Mouse (Mus musculus): ENCODE measurements around the gene Mex3d. TPM values are rescaled to one million over a fixed set of nuclear protein-coding genes. Genes with fewer than 3 reads are reported as not detected.

The Mex3d gene
- total RNA-seq, 2 experiments from 2014 or later, result 25.4 to 26.7 TPM

DNA sequence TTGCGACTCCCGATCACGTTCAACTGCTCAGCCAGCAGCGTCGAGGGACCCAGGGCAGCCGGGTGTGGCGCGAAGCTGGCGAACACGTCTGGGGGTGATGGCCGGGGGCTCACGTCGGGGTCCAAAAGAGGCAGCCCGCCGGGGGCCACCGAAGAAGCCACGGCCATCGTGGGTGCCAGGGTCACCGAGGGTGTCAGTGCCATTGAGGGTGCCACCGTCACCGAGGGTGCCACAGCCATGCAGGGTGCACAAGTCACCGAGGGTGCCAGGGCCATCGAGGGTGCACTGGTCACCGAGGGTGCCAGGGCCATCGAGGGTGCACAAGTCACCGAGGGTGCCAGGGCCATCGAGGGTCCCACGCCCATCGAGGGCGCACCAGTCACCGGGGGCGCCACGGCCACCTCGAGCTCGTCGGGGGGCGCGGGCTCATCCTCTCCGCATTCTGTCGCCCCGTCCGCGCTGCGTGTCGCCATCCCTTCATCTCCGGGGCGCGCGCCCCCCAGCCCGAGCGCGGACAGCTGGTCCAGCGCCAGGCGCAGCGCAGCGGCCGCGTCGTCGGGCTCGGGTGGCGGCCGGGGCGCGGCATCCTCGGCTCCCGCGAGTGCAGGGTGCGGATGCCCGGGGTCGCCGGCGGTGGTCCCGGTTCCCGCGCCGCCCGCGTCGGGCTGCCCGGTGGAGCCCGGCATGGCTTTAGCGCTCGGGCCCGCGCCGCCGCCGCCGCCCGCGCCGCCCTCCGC lies 556 bp downstream of the Mex3d start:
- DNase-seq (ENCODE audit: low spot score in 2 of 2), result no peak

DNA sequence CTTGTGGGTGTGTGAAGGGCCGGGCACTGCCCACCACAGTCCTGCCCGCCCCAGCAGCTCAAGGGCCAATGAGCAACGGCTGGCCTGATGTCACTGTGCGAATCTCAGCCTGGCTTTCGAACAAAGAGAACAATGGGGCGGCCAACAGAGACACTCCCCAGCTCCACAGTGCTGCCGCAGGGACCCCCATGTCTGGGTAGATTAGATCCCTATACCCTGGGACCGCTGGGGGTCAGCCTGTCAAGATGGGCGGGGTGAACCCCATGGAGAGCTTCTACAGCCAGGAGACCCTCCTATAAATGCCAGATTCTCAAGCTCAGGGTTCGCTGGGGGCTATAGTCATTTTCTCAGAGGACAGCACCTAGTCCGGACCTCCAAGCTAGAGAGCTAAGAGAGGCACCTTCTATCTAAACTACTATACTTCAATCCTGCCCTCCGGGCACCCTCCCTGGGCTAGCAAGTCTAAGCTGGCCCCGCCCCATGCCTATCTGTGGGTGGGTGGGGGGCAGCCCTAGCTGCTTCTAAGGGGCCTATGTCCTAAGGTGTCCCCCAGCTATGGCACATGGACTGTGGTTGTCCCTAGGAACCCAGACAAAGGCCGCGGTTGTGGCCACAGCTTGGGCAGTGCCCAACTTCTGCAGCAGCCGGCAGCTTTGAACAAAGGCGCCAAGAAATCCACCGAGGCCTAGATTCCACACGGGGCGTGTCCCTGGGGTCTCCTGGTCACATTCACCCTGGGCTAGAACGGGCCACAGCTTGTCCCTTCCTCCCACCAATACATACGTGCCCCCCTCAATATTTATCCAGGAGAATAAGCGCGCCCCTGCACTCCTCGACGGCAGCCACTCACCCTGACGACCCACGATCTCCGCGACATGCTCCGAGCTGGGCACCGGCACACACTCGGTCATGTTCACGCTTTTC lies 1.4 kb downstream of the Mex3d start:
- DNase-seq (ENCODE audit: low spot score in 2 of 2), result no peak

DNA sequence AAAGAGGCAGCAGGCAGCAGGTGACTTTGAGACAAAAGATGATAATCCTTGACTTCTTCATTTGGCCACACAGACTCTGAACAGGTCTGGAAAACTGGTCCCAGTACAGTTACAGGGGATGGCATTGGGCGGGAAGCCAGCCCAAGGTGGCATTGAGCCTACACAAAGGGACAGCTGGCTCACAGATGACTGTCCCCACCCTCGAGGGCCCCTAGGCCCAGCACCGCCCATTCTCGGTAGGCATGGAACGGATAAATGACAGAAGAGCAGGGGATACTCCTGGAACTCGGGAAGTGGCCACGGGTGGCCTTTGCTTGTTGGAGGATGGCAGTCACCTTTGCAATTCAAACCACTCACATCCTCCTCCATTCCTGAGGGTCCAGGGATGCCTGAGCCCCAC lies 2.1 kb downstream of the Mex3d start:
- DNase-seq (ENCODE audit: low spot score in 2 of 2), result no peak

DNA sequence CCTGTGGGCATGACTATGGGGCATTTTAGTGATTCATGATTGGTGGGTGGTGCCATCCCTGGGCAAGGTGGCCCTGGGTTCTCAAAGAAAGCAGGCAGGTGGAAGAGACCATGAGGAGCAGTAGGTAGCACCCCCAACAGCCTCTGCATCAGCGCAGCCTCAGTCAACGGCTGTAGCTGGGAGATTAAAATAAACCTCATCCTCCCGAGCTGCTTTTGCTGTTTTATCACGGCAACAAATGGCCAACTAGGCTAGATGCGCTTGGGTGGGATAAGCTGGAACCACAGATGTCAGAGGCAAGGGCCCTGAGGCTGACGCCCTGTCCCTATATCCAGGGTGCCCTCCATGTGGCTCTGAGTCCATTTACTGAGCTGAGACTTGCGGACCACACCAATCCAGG lies 2.8 kb downstream of the Mex3d start:
- DNase-seq (ENCODE audit: low spot score in 2 of 2), result no peak

DNA sequence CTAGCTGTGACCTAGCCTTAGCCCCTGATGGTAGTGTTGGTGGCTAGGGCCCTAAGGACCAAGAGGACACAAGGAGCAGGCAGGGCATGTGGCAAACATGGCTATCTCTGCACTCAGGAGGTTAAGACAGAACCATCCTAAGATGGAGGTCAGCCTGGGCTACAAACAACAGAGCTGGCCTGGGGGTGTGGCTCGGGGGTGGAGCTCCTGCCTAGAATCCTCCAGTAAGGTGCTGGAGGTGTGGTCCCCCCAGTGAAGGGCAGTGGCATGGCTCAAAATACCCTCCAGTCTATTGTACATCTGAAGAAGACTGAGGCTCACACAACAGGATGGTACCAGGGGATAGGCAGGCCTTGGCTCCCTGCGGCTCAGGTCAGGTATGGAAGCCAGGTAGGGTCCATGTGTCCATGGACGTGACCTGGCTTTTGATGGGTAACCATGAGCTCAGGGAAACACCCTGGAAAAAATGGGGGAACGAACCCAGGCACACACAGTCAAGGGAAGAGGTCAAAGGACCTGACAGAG lies 3.3 kb downstream of the Mex3d start:
- no peak for DNase-seq (ENCODE audit: low spot score in 2 of 2)

DNA sequence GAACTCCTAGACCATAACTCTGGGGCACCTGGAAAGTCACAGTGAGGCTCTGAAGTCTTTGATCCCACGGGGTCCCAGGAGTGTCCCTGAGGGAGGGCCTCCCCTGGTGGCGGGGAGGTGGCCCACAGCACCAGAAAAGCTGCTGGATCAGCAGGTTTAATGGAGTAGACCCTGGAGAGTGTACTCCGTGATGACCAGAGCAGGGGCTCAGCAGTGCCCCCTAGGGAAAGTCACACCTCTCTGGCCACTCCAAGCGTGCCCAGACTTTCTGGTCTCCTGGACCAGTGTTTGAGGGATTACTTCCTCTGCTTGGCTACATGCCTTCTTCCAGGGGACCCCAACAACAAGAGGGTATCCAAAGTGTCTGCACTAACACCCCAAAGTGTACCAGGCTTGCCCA lies 4.0 kb downstream of the Mex3d start:
- no peak for DNase-seq (ENCODE audit: low spot score in 2 of 2)

DNA sequence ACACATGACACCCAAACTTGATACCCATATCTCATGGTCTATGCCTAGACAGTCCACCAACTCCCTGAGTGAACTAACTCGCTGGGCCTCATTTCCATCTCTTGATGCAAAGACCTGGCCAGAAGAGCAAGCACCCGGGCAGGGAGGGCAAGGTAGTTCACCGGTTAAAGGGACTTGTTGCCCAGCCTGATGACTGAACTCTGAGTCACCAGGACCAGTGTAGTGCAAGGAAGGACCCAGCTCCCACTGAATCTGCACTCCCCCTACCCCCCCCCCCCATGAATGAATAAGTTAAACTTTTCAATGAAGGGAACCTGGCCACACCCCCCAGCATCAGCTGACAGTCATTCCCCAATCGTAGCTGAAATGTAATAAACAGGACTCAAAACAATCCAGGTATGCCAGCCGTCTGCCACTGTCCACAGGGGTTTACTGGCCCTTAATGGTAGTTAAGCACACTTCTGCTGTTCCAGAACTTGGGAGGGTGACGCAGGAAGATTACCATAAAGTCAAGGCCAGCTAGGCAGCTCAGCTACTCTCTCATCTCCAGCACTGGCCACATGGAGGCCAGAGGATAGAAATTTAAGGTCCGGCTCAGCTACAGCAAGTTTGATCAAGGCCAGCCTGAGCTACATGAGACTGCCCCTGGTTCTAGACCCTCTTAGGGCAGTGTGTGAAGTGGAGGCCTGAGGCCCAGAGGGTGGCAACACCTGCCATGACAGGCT lies 4.7 kb downstream of the Mex3d start:
- DNase-seq (ENCODE audit: low spot score in 2 of 2), result no peak

DNA sequence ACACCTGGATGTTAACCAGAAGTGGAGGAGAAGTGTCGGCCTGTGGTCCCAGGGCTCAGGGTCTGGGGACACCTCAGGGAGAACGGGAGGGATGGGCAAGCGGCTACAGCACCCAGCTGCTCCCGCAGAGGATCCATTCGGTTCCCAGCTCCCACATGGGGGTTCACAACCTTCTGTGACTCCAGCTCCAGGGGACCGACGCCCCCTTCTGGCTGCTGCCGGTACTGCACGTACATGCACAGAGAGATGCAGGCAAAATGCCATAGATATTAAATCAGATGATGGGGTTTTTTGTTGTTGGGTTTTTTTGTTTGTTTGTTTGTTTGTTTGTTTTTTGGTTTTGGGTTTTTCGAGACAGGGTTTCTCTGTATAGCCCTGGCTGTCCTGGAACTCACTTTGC lies 9.7 kb downstream of the Mex3d start:
- DNase-seq (ENCODE audit: low spot score in 2 of 2), result no peak

DNA sequence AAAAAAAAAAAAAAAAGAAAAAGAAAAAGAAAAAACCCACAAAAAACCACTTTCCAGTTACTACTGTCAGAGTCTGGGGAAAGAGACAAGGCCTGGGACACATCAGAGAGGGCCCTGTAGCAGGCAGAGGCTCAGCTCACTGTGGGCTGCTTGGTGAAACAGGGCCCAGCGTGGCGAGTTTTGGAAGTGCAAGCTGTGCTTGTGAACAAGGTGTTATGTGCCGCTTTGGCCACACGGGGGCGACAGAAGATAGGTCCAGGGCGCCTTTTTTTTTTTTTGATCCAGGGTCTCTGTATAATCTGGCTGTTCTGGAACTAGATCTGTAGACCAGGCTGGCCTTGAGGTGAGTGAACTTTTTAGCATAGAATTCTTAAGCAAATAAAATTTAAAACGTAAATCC lies 11.3 kb downstream of the Mex3d start:
- peak; percentile 73 to 91 for DNase-seq (ENCODE audit: low spot score in 2 of 2)

DNA sequence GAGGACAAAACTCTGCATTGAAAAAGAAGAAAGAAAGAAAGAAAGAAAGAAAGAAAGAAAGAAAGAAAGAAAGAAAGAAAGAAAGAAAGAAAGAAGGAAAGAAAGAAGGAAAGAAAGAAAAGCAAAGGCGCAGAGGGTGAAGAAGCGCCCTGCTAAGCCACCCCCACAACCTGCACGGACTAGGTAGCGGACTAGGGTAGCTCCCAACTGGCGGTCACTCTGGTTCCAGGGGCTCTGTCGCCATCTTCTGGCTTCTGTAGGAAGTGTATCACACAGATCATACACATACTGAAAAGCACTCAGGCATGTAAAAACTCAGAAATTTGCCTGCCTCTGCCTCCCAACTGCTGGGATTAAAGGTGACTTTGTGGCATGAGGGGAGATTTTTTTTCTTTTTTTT lies 13.4 kb downstream of the Mex3d start:
- DNase-seq (ENCODE audit: low spot score in 2 of 2), result peak in 1 of 2 experiments; percentile 61

DNA sequence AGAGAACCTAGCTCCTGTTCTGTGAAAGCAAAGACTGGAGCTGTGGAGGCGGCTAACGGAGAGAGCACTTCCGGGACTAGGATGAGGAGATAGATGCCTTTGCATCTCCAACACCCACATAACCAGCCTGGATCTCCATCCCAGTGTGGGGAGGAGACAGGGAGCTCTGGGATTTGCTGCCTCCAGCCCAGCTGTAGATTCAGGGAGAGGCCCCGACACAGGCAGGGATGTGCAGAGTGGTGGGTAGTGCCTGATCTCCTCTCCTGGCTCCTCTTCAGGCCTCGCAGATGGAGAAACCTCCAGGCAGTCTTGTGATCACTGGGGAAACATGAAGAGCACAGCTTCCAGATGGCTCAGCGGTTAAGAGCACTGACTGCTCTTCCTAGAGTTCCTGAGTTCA lies 14.8 kb downstream of the Mex3d start:
- no peak for DNase-seq (ENCODE audit: low spot score in 2 of 2)

DNA sequence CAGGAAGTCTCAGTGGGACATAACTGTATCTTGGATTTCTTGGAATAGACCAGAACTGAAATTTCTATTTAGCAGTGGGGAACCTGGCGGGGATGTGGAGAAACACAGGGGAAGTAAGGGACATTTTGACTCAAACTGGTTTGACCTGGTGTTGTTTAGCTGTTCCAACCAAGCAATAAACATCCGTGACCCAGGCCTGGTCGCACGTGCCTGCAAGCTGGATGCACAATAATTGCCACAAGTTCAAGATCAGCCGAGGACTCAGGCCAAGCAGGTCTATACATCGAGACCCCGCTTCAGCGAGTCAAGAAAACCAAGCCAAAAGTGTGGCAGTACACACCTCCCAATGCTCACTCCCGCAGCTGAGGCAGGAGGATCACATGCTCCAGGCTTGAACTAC lies 15.5 kb downstream of the Mex3d start:
- DNase-seq (ENCODE audit: low spot score in 2 of 2), result no peak

DNA sequence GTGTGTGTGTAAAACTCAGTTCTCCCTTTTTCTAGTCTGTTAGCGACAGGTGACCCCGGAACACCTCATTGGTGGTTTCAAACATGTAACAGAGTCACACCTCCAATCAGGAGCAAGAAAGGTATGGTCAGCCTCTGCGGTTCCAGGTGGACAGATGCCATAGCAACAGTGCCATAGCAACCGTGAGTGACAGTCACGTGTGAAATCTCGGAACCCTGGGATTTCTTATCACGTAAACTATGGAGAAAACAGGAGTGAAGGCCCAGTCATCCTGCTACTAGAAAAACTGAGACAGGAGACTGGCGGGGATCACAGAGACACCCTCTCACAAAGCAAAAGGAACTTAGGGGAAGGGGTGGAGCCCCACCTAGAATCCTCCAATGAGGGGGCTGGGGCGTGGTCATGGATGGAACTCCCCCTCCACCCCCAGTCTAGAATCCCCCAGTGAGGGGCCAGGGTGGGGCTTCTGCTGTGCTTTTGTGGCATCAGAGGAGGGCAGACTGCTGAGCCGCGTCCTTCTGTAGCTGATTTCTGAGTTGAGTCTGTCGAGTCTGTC lies 16.0 kb downstream of the Mex3d start:
- no peak for DNase-seq (ENCODE audit: low spot score in 2 of 2)

DNA sequence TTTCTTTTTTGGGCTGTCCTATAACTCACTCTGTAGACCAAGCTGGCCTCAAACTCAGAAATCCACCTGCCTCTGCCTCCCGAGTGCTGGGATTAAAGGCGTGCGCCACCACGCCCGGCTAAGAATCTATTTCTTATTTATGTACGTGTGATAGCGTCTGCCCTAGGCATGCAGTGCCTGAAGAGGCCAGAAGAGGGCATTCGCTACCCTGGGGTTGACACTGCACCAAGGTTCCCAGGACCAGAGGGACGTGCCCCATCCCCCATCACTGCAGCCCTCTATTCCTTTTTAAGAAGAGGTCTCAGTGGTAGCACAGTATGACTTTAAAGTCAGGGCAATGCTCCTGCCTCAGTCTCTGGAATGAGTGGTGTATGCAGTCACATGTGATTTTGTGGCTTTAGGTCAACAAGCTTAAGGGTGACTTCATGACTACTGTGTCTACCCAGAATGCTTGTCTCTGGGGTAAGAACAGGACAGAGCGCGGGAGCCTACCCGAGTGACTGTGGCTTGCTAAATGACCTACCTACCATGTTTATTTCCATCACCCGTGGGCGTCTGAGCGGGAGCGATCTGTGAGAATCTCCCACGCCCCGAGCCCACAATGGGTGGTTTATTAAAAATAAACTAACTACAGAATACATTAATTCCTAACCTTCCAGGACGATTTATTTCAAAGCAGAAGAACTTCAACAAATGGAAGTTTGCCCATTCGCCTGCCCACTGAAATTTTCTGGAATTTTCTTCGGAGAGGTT lies 17.3 kb downstream of the Mex3d start:
- no peak for DNase-seq (ENCODE audit: low spot score in 2 of 2)

DNA sequence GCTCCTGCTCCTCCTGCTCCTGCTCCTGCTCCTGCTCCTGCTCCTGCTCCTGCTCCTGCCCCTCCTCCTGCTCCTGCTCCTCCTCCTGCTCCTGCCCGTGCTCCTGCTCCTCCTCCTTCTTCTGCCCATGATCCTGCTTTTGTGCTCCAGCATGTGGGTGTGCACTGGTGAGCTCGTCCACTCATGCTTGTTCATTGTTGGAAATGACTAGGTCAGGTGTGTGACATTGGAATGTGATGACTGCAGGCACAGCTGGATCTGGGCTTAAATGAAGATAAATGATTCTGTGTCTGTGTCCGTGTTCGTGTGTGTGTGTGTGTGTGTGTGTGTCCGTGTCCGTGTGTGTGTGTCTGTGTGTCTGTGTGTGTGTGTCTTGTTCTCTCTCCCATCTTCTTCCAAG lies 19.1 kb downstream of the Mex3d start:
- no peak for DNase-seq (ENCODE audit: low spot score in 2 of 2)

DNA sequence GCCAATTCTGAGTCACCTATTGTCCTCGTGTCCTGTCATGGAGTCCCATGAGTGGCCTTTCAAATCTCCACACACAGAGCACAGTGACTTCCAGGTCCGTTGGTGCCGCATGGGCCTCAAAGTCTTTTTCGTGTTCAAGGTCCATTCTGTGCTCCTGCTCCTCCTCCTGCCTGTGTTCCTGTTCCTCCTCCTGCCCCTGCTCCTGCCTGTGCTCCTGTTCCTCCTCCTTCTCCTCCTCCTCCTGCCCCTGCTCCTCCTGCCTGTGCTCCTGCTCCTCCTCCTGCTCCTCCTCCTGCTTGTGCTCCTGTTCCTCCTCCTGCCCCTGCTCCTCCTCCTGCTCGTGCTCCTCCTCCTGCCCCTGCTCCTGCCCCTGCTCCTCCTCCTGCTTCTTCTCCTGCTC lies 19.5 kb downstream of the Mex3d start:
- no peak for DNase-seq (ENCODE audit: low spot score in 2 of 2)

DNA sequence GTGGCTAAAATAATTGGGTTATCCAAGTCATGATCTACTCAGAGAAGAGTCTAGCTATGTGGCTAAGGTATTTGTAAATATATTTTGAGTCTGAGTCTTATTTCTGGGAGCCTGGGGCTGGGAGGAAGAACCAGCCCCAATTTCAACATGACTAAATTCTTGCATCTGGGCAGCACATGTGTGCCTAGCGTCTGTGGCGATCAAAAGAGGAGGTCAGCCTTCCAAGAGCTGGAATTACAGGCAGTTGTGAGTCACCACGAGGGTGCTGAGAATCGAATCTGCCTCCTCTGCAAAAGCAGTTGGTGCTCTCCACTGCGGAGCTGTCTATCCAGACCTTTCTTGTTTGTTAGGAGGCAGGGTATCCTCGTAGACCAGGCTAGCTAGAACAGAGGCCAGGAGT lies 21.7 kb downstream of the Mex3d start:
- DNase-seq (ENCODE audit: low spot score in 2 of 2), result no peak

DNA sequence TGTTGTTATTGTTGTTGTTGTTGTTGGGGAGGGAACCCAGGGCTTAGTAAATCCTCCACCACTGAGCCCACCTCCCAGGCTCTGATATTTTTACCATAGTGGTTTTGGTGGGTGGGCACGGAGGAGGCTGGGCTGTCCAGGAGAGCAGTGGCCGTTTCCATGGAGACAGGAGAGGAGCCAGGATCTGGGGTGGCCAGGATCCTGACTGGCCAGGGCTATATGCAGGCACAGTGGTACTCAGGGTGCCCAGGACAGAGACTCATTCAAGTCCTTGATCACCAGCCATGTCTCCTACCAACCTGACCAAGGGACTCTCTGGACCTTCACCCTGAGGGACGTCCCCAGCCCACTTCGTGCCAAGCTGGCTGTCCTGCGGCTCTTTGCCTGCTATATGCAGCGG lies 23.7 kb downstream of the Mex3d start:
- DNase-seq (ENCODE audit: low spot score in 2 of 2), result no peak

DNA sequence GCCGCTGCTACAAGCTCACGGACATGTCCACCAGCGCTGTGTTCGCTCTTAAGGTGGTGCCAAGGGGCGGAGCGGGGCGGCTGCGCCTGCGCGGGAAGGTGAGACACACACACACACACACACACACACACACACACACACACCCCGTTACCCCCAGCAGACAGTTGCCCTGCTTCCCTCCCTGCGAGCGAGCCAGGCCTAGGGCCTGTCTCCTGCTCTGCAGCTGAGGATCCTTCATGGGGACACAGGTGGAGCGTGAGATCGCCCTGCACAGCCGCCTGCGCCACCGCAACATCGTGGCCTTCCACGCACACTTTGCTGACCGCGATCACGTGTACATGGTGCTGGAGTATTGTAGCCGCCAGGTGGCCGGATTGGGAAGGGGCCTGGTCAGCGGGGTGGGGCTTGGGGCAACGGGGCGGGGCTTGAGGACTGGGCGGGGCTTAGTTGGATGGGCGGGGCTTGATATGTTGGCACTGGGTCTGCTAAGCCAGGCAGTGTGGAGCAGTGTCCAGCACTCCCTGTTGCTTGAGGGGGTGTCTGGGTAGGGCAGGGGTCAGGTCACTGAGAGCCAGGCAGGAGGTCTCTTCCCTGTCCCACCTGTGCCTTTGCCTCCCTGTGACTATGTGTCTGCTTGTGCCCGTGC lies 29.3 kb downstream of the Mex3d start:
- no peak for DNase-seq (ENCODE audit: low spot score in 2 of 2)

DNA sequence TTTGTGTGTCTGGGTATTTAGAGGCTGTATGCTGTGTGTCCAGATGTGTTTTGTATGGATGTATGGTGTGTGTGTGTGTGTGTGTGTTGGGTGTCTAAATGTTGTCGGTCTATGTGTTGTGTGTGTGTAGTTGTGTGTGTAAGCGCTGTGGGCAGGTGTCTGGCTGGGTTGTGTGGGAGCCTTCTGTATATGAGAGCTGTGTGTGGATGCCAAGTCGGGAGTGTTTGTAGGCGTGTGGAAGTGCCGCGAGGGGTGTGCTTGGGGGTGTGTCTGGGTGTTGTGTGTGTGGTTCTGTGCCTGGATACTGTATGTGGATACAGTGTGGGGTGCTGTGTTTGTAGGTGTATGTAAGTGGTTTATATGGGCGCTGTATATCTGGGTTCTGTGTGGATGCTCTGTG lies 30.1 kb downstream of the Mex3d start:
- DNase-seq (ENCODE audit: low spot score in 2 of 2), result no peak

All from adrenal gland, postnatal 4 days (tissue).